ENCODE assay signal across 7 mouse cellular contexts in the genomic region with DNA sequence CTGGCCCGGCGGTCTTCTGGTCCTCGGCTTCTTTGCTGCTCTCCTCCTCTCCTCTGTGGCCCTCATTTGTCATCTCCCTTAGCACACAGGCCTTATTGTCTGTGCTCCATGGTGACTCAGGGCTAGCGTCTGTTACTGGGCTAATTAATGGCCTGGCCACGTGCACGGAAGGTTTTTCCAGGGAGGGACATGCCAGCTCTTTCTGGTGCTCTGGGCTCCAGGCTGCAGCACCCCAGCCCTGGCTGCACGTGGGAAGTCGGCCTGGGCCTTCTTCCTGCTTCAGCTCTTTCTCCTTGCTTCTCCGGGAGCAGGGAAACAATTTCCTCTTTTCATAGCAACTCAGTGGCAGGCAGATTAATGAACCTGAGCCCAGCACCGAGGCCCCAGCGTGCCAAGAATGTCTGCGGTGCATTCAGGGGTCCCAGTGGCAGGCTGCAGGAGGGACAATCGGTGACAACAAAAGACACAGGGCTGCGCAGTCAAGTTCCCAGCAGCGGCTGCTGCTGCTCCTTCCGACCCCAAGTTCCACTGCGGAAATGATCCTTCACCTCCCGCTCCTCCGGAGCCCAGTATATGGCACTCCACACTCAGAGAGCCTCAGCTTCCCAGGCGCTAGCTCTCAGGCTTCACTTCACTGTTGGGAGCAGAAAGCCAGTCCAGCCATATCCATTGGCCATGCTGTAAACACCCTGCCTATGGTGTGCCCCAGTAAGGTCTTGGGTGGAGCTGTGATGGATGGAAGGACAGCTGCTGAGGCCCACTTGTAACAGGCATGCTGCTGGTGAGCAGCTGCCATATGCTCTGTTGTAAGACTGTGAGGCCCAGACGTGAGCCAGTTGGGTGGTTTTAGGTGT.
A peak's percentile ranks its signal among the peaks of the same experiment; 100 is the strongest.
DNase-seq lines count a peak whose midpoint lies in the region; ATAC-seq lines count a peak whose summit lies in the region.

No protein-coding gene starts in this region.

- WGBS in forebrain, embryonic 16.5 days: 3% methylated on average over 21 of the region's 21 CpGs
- 9% methylated on average over 21 of the region's 21 CpGs for WGBS in kidney, embryonic 15.5 days
- 30% methylated on average over 21 of the region's 21 CpGs for WGBS in limb, embryonic 10.5 days

- H3K36me3 ChIP-seq in forebrain, embryonic 16.5 days (ENCODE audit: control insufficient read depth, insufficient read depth): no peaks in the 10 kb centered on the region
- no peaks in the 10 kb centered on the region for H3K36me3 ChIP-seq in kidney, embryonic 15.5 days
- H3K36me3 ChIP-seq in limb, embryonic 10.5 days: no peaks in the 10 kb centered on the region

- no peak overlapping the region for H3K4me2 ChIP-seq in forebrain, embryonic 16.5 days (ENCODE audit: low read length)
- 0 out of 2 replicates have a peak overlapping the region, but pooled peaks have one; percentile 2 for H3K4me2 ChIP-seq in kidney, embryonic 15.5 days

- no peaks in the 10 kb centered on the region for H3K27me3 ChIP-seq in forebrain, embryonic 16.5 days (replicated peaks; ENCODE audit: control insufficient read depth, insufficient read depth, low read length)
- H3K27me3 ChIP-seq in kidney, embryonic 15.5 days: no peaks in the 10 kb centered on the region
- H3K27me3 ChIP-seq in limb, embryonic 10.5 days (ENCODE audit: low read depth, poor library complexity, severe bottlenecking): no peaks in the 10 kb centered on the region

- no peak overlapping the region for H3K4me3 ChIP-seq in forebrain, embryonic 16.5 days (replicated peaks; ENCODE audit: low read length)
- no peak overlapping the region for H3K4me3 ChIP-seq in kidney, embryonic 15.5 days (replicated peaks)
- H3K4me3 ChIP-seq in limb, embryonic 10.5 days: no peak overlapping the region

- H3K27ac ChIP-seq in forebrain, embryonic 16.5 days (ENCODE audit: low read length): peak overlapping the region; percentile 84
- H3K27ac ChIP-seq in kidney, embryonic 15.5 days: peak overlapping the region; percentile 83
- peak overlapping the region; percentile 88 for H3K27ac ChIP-seq in limb, embryonic 10.5 days

- ATAC-seq in forebrain, embryonic 16.5 days: peak; percentile 94
- peak; percentile 87 for ATAC-seq in kidney, embryonic 15.5 days (replicated peaks; ENCODE audit: low FRiP score)
- no peak for ATAC-seq in activated CD4-positive, CD25-positive, alpha-beta regulatory T cell, adult 4 months

- peaks cover 12% of the 10 kb centered on the region for H3K4me1 ChIP-seq in forebrain, embryonic 16.5 days (replicated peaks; ENCODE audit: control insufficient read depth, insufficient read depth, low read length)
- H3K4me1 ChIP-seq in kidney, embryonic 15.5 days: peaks cover 14% of the 10 kb centered on the region
- peaks cover 24% of the 10 kb centered on the region for H3K4me1 ChIP-seq in limb, embryonic 10.5 days

- 0 out of 2 replicates have a peak, but pooled peaks cover 2% of the 10 kb centered on the region for H3K9me3 ChIP-seq in forebrain, embryonic 16.5 days (ENCODE audit: control insufficient read depth, low read length)
- H3K9me3 ChIP-seq in kidney, embryonic 15.5 days (replicated peaks): peaks cover 4% of the 10 kb centered on the region; the same call in 1 of the 2 replicates
- H3K9me3 ChIP-seq in limb, embryonic 10.5 days (replicated peaks): no peaks in the 10 kb centered on the region

- peak overlapping the region; percentile 33 for H3K9ac ChIP-seq in forebrain, embryonic 16.5 days (replicated peaks; ENCODE audit: low read depth, low read length)
- 0 out of 2 replicates have a peak overlapping the region, but pooled peaks have one; percentile 5 for H3K9ac ChIP-seq in kidney, embryonic 15.5 days

- DNase-seq in adrenal gland, postnatal 10 days: peak; percentile 41
- DNase-seq in cerebellum, adult 18-20 months: peak; percentile 7 to 24
- peak; percentile 74 for DNase-seq in limb, embryonic 10.5 days (ENCODE audit: low spot score)
- peak; percentile 14 for DNase-seq in retina, postnatal 7 days (ENCODE audit: low read depth, low spot score)

Comparison
In these comparisons a context has a peak if more than half of its experiments do, and no peak if none do; other contexts are left out.
1. DNase-seq: peak in every context shown above with its lines; median percentile 74 in limb, embryonic 10.5 days; 41 in adrenal gland, postnatal 10 days; 16 in cerebellum, adult 18-20 months; 14 in retina, postnatal 7 days.